Mouse (Mus musculus) megakaryocyte, embryonic 14.5 days (primary cell): ENCODE results near the gene Abcb6. TPM values are rescaled to one million over a fixed set of nuclear protein-coding genes. Genes with fewer than 3 reads are reported as not detected.

ENCODE experiments used
- H3K27me3 ChIP-seq: replicated peaks from 2 replicates; pipeline ENCODE3; 2012; ENCODE audit warnings: inconsistent platforms
- H3K36me3 ChIP-seq: replicated peaks from 2 replicates; pipeline ENCODE3; 2012; ENCODE audit warnings: low read length, inconsistent platforms, mixed read lengths
- H3K4me1 ChIP-seq: 2 replicates; pipeline ENCODE4 v1.6.1; 2012; ENCODE audit warnings: inconsistent platforms
- H3K4me3 ChIP-seq: replicated peaks from 2 replicates; pipeline ENCODE3; 2012; ENCODE audit warnings: moderate library complexity, mild to moderate bottlenecking, inconsistent platforms
- H3K9me3 ChIP-seq: 2 replicates; pipeline ENCODE4 v1.6.1; 2012; ENCODE audit warnings: inconsistent platforms
- FLI1 ChIP-seq: IDR thresholded peaks from 2 replicates; pipeline ENCODE4 v1.6.1; 2012; ENCODE audit warnings: low read length, inconsistent platforms, mixed read lengths
- GATA1 ChIP-seq: IDR thresholded peaks from 3 replicates; pipeline ENCODE4 v1.6.1; 2012; ENCODE audit warnings: mixed read lengths, low read length, inconsistent platforms, borderline replicate concordance
- polyA plus RNA-seq: library from polyadenylated mRNA; stranded (reverse); fragments of >175 nt; gene quantifications from 2 replicates; pipeline ENCODE4 v1.2.3, GENCODE M21; 2012; ENCODE audit warnings: low replicate concordance; ENCODE audit not compliant: insufficient read depth

Abcb6 gene
- polyA plus RNA-seq, 1 experiment: 6.4 TPM

DNA sequence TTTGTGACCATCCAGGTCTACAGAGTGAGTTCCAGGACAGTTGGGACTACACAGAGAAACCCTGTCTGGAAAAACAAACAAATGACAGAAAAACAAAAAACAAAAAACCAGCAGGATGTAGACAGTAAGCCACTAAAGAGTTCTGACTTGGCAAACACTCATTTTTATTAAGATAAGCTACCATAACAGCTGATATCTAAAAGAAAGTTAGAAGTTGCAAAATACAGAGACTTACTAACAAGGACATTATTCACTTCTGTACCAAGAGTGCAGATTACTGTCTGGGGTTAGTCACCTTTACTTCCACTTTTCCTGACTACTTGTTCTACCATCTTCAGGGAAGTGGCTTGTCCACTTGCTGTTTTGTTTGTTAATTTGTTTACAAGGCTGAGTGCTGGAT lies 21.2 kb downstream of the Abcb6 start:
- H3K36me3 ChIP-seq: no peaks in the 10 kb centered on the region
- H3K9me3 ChIP-seq: peaks cover 6% of the 10 kb centered on the region
- H3K27me3 ChIP-seq: no peaks in the 10 kb centered on the region
- TF ChIP-seq GATA1: no peak
- no peak for TF ChIP-seq FLI1
- H3K4me3 ChIP-seq: no peak overlapping the region
- peaks cover 22% of the 10 kb centered on the region for H3K4me1 ChIP-seq

- TF ChIP-seq FLI1: no peak
- H3K36me3 ChIP-seq: no peaks in the 10 kb centered on the region
- H3K27me3 ChIP-seq: no peaks in the 10 kb centered on the region
- peaks cover 22% of the 10 kb centered on the region for H3K4me1 ChIP-seq
- no peaks in the 10 kb centered on the region for H3K9me3 ChIP-seq
- H3K4me3 ChIP-seq: no peak overlapping the region
Observed at GRCm38 (mm10) chr1:75155837-75156236, 24.4 kb downstream of the Abcb6 start.

- peaks cover 65% of the 10 kb centered on the region for H3K36me3 ChIP-seq
- no peaks in the 10 kb centered on the region for H3K27me3 ChIP-seq
- H3K4me3 ChIP-seq: no peak overlapping the region
- no peaks in the 10 kb centered on the region for H3K9me3 ChIP-seq
- TF ChIP-seq FLI1 (no peak), GATA1 (no peak)
- peaks cover 20% of the 10 kb centered on the region for H3K4me1 ChIP-seq
Observed at GRCm38 (mm10) chr1:75148727-75149126, 31.5 kb downstream of the Abcb6 start.

- no peaks in the 10 kb centered on the region for H3K27me3 ChIP-seq
- H3K9me3 ChIP-seq: no peaks in the 10 kb centered on the region
- peaks cover 67% of the 10 kb centered on the region for H3K36me3 ChIP-seq
- peaks cover 28% of the 10 kb centered on the region for H3K4me1 ChIP-seq
- no peak overlapping the region for H3K4me3 ChIP-seq
- TF ChIP-seq GATA1 (no peak), FLI1 (no peak)
Observed at GRCm38 (mm10) chr1:75147411-75148135, 32.6 kb downstream of the Abcb6 start.

DNA sequence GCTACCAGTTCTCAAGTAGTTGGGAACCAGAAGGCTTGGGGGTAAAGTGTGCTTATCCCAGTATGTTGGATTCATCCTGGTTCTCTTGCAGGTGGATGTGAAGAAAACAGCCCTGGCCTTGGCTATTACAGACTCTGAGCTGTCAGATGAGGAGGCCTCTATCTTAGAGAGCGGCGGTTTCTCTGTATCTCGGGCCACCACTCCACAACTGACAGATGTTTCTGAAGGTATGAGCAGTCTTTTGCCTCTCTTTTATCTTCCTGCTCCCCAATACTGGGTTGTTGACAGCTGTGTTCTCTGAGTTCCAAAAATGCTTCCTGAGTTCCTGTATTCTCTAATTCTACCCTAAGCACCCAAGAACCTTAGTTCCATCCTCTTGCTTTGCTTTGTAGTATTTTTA lies 34.6 kb downstream of the Abcb6 start:
- H3K27me3 ChIP-seq: no peaks in the 10 kb centered on the region
- TF ChIP-seq FLI1: no peak
- no peak for TF ChIP-seq GATA1
- peaks cover 31% of the 10 kb centered on the region for H3K4me1 ChIP-seq
- H3K36me3 ChIP-seq: peaks cover 69% of the 10 kb centered on the region
- H3K4me3 ChIP-seq: no peak overlapping the region
- H3K9me3 ChIP-seq: no peaks in the 10 kb centered on the region

GRCm38 (mm10) chr1:75142301-75143261 lies 37.6 kb downstream of the Abcb6 start, which contains the start of the genes Cnppd1 and Retreg2:
Gene Cnppd1, minus strand, starts transcription at chr1:75142711.
Gene Retreg2, plus strand, starts transcription at chr1:75142778.
- TF ChIP-seq FLI1: no peak
- TF ChIP-seq GATA1: no peak
- Histone ChIP-seq H3K27me3 (no peaks in the 10 kb centered on the region), H3K9me3 (no peaks in the 10 kb centered on the region), H3K4me3 (peak within 1 kb of the TSS; percentile 99), H3K4me1 (peaks cover 52% of the 10 kb centered on the region), H3K36me3 (peaks cover 71% of the 10 kb centered on the region)

DNA sequence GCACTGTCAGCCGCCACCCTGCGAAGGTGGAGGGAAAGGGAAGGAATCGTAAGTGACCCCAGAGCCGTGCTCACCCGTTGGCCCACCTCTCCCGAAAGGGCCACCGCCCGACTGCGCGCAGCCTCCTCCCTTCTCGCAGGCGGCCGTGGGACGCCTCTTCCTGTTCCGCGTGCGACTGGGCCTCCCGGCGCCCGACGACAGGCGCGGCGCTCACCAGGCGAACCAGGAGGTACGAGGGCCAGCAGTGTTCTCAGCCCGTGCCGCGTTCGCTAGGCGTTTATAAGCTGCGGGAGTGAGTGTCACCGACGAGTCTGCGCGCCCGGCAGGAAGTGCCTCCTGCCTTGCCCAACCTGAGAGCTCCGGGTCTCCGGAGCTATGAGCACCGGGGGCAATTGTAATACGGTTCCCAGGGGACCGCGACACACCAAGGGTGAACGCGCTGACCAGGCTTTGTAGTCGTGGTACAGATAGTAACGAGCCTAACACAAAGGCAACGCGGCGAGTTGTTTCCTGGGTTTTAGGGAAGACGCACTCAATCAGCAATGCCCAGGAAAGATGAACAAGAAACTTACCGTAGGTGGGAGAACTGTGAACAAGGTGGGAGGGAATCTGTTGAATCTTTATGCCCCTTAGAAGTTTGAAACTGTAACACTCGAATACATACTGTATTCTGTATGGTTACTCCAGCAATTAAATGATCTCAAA lies 38.6 kb downstream of the Abcb6 start:
- H3K27me3 ChIP-seq: no peaks in the 10 kb centered on the region
- H3K4me1 ChIP-seq: peaks cover 55% of the 10 kb centered on the region
- peaks cover 71% of the 10 kb centered on the region for H3K36me3 ChIP-seq
- no peaks in the 10 kb centered on the region for H3K9me3 ChIP-seq
- H3K4me3 ChIP-seq: peak overlapping the region; percentile 99
- TF ChIP-seq GATA1 (no peak), FLI1 (no peak)

GRCm38 (mm10) chr1:75140601-75141190 lies 39.5 kb downstream of the Abcb6 start:
- Histone ChIP-seq H3K36me3 (peaks cover 71% of the 10 kb centered on the region), H3K4me1 (peaks cover 57% of the 10 kb centered on the region), H3K9me3 (no peaks in the 10 kb centered on the region), H3K4me3 (peak overlapping the region; percentile 99), H3K27me3 (no peaks in the 10 kb centered on the region)
- no peak for TF ChIP-seq FLI1

DNA sequence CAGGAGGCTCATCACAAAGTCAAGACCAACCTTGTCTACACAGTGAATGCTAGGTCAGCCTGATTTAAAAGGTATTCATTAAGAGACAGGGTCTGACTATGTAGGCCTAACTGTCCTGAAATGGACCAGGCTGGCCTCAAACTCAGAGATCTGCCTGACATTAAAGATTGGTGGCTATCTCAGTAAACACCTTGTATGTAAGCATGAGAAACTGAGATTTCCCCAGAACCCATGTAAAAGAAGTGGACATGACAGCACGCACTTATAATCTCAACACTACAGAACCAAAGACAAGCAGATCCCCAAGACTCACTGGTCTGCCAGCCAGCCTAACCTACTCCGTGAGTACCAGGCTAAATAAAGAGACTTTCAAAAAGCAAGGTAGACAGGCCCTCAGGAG lies 41.7 kb downstream of the Abcb6 start:
- Histone ChIP-seq H3K36me3 (peaks cover 62% of the 10 kb centered on the region), H3K9me3 (no peaks in the 10 kb centered on the region), H3K4me1 (peaks cover 40% of the 10 kb centered on the region), H3K27me3 (peaks cover 3% of the 10 kb centered on the region), H3K4me3 (no peak overlapping the region)
- TF ChIP-seq FLI1: no peak
- TF ChIP-seq GATA1: no peak
